Mouse (Mus musculus): Measurements from ENCODE around the gene Tjp1. TPM values are rescaled to one million over a fixed set of nuclear protein-coding genes. Genes with fewer than 3 reads are reported as not detected.

Tjp1 gene
- total and polyA plus RNA-seq, 2 experiments from 2014 or later: 15.0 to 33.9 TPM

DNA sequence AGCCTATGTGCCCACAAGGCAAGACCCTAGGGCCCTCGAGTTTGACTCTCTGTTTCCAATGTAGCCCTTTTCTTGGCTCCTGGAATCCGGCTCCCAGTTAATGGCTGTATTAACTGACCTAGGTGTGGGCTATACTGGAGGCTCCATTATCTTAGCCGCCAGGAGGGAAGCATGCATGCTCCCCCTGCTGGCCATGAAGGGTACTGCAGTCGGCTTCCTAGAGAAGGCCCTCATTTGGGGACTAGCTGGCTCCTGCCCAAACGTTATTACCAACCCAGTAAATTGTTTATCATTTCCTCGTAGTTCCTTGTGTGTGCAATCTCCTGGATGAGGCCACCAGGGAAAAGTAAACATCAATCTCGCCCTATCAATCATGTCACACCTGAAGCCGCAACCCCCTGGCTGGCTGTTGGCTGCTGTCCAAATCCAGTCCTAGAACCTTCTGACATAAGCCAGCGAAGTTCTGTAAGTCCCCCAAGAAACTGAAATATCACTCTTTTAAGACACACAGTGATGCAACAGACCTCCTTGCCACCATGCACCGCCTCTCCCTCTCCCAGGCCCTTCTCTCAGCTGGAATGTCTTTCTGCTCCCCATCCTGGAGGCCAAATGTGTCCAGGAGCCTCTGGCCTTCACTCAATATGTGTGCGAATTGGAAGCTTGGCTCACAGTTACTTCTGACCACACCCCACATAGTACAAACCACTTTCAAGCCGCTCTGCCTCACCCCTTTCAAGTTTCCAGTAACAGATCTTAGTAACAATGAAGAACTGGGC, 7.6 kb downstream of the Tjp1 start:
- Histone ChIP-seq H3K4me1 (ENCODE audit: control insufficient read depth, insufficient read depth) (no peaks in the 10 kb centered on the region), H3K4me2 (ENCODE audit: low read depth, low read length) (no peak overlapping the region), H3K27me3 (ENCODE audit: control insufficient read depth, insufficient read depth, low read length) (0 out of 2 replicates have a peak, but pooled peaks cover 1% of the 10 kb centered on the region), H3K4me3 (ENCODE audit: low read depth, low read length) (no peak overlapping the region), H3K27ac (ENCODE audit: low read depth) (no peak overlapping the region), H3K9me3 (replicated peaks; ENCODE audit: control insufficient read depth, low read length) (no peaks in the 10 kb centered on the region), H3K9ac (replicated peaks; ENCODE audit: low read depth, low read length) (no peak overlapping the region), H3K36me3 (replicated peaks; ENCODE audit: control insufficient read depth, insufficient read depth, low read length) (no peaks in the 10 kb centered on the region)
- WGBS: 36% methylated on average over 12 of the region's 12 CpGs
- DNase-seq (ENCODE audit: low spot score) (peak; percentile 26), ATAC-seq (ENCODE audit: insufficient read depth, low read depth) (no peak; the same call in 1 of the 2 replicates)
- TF ChIP-seq EP300 (IDR thresholded peaks at IDR 0.05; ENCODE audit: low read depth) (no peak), CTCF (IDR thresholded peaks at IDR 0.05; ENCODE audit: low read depth) (peak; percentile 93)

DNA sequence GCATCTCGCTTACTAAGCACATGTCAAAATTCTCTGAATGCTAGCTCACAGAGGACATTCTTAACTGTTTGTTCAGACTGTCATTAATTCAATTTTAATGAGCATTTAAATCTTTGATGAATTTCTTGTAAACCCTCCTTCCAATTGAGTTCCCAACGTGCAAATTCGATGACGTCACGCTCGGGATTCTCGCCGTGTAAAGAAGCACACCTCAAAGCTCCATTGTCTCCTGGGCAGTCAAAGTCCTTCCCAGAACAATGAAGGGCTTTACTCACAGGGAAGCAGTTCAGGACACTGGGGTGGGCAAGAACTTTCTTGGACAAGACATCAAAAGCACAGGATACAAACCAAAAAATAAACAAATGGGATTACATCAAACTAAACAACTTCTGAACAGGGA, 10.7 kb downstream of the Tjp1 start:
- no peak for ATAC-seq (ENCODE audit: insufficient read depth, low read depth)
- no peaks in the 10 kb centered on the region for H3K9me3 ChIP-seq (replicated peaks; ENCODE audit: control insufficient read depth, low read length)
- 70% methylated on average over 8 of the region's 8 CpGs for WGBS
- no peak overlapping the region for H3K27ac ChIP-seq (ENCODE audit: low read depth)
- no peak for TF ChIP-seq EP300 (IDR thresholded peaks at IDR 0.05; ENCODE audit: low read depth)
- TF ChIP-seq CTCF (IDR thresholded peaks at IDR 0.05; ENCODE audit: low read depth): no peak
- no peaks in the 10 kb centered on the region for H3K36me3 ChIP-seq (replicated peaks; ENCODE audit: control insufficient read depth, insufficient read depth, low read length)
- DNase-seq (ENCODE audit: low spot score): no peak
- H3K4me2 ChIP-seq (ENCODE audit: low read depth, low read length): no peak overlapping the region
- H3K4me1 ChIP-seq (ENCODE audit: control insufficient read depth, insufficient read depth): no peaks in the 10 kb centered on the region
- no peaks in the 10 kb centered on the region for H3K27me3 ChIP-seq (ENCODE audit: control insufficient read depth, insufficient read depth, low read length)
- H3K4me3 ChIP-seq (ENCODE audit: low read depth, low read length): no peak overlapping the region
- H3K9ac ChIP-seq (replicated peaks; ENCODE audit: low read depth, low read length): no peak overlapping the region

DNA sequence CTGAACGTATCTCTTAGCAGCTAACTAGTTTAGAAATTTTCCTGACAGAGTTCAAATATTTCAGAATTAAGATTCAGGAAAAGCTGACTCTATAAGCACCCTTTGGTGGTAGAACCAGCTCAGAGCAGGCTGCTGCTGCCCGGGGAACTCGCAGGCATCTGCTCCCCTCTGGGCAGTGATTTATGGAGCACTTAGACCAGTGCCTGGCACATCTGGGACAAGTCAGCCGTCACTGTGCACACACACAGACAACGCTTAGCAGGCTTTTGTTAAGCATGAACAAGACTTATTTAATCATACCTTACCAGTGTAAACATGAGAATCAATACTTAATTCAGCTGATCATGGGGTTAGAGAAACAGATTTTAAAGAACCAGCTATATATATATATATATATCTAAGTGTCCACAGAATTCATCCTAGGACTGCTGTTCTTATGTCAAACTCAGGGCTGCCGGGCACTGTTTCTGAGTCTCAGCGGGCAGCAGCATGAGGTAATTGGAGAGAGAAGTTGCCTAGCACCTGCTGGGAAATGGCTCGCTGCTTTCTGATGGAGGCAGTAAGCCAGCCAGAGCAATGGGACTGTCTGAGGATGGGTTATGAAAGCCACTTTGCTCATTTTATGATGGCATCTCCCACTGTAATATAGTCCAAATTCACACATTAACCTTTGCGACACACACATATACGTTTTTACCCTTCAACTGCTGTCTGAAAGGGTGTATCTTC, 14.0 kb downstream of the Tjp1 start:
- ATAC-seq (ENCODE audit: insufficient read depth, low read depth) (no peak), DNase-seq (ENCODE audit: low spot score) (no peak)
- H3K9ac ChIP-seq (replicated peaks; ENCODE audit: low read depth, low read length): no peak overlapping the region
- H3K27me3 ChIP-seq (ENCODE audit: control insufficient read depth, insufficient read depth, low read length): no peaks in the 10 kb centered on the region
- no peaks in the 10 kb centered on the region for H3K9me3 ChIP-seq (replicated peaks; ENCODE audit: control insufficient read depth, low read length)
- no peaks in the 10 kb centered on the region for H3K36me3 ChIP-seq (replicated peaks; ENCODE audit: control insufficient read depth, insufficient read depth, low read length)
- no peak overlapping the region for H3K4me2 ChIP-seq (ENCODE audit: low read depth, low read length)
- WGBS: 57% methylated on average over 10 of the region's 10 CpGs
- no peaks in the 10 kb centered on the region for H3K4me1 ChIP-seq (ENCODE audit: control insufficient read depth, insufficient read depth)
- TF ChIP-seq EP300 (IDR thresholded peaks at IDR 0.05; ENCODE audit: low read depth) (no peak), CTCF (IDR thresholded peaks at IDR 0.05; ENCODE audit: low read depth) (no peak)
- H3K27ac ChIP-seq (ENCODE audit: low read depth): no peak overlapping the region
- no peak overlapping the region for H3K4me3 ChIP-seq (ENCODE audit: low read depth, low read length)

DNA sequence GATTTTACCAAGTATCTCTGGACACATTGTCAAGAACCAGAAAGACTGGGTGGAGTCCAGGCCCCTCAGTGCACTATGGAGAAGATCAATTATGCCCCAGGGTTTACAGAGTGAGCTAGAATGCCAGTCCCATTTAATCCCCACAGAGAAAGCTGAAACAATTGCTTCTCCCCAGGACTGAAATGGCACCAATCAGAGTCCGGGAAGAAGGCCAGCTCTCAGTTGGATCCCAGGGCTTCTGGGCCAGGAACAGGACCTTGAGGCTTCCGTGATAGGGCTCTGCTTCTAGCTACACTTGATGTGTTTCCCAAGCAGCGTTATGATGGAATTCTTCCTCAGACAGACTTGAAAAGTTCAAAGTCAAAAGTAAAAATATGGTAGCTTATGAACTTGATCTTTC, 18.2 kb downstream of the Tjp1 start:
- Histone ChIP-seq H3K27me3 (ENCODE audit: control insufficient read depth, insufficient read depth, low read length) (no peaks in the 10 kb centered on the region), H3K27ac (ENCODE audit: low read depth) (no peak overlapping the region), H3K4me2 (ENCODE audit: low read depth, low read length) (no peak overlapping the region), H3K9me3 (replicated peaks; ENCODE audit: control insufficient read depth, low read length) (no peaks in the 10 kb centered on the region), H3K9ac (replicated peaks; ENCODE audit: low read depth, low read length) (no peak overlapping the region), H3K36me3 (replicated peaks; ENCODE audit: control insufficient read depth, insufficient read depth, low read length) (no peaks in the 10 kb centered on the region), H3K4me3 (ENCODE audit: low read depth, low read length) (no peak overlapping the region), H3K4me1 (ENCODE audit: control insufficient read depth, insufficient read depth) (no peaks in the 10 kb centered on the region)
- no peak for DNase-seq (ENCODE audit: low spot score)
- TF ChIP-seq EP300 (IDR thresholded peaks at IDR 0.05; ENCODE audit: low read depth) (no peak), CTCF (IDR thresholded peaks at IDR 0.05; ENCODE audit: low read depth) (no peak)
- 69% methylated on average over 3 of the region's 3 CpGs for WGBS
- no peak for ATAC-seq (ENCODE audit: insufficient read depth, low read depth)

DNA sequence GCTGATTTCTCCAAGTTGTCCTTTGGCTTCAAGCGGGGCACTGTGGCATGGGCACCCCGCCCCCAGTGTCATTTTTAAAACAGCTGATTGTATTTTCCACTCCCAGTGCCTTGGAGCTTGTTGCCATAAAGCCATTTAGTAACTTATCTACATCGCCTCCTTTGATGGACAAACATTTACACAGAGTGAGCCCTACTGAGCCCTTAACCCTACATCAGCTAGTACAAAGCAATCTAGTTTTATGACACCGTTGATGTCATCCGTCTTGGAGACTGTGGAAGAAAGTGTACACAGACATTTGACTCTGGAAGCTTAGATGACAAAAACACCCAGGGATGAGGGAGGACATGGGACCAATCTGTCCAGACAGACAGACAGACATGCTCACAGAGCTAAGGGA, 20.2 kb downstream of the Tjp1 start:
- Histone ChIP-seq H3K27me3 (ENCODE audit: control insufficient read depth, insufficient read depth, low read length) (no peaks in the 10 kb centered on the region), H3K36me3 (replicated peaks; ENCODE audit: control insufficient read depth, insufficient read depth, low read length) (no peaks in the 10 kb centered on the region), H3K9ac (replicated peaks; ENCODE audit: low read depth, low read length) (no peak overlapping the region), H3K9me3 (replicated peaks; ENCODE audit: control insufficient read depth, low read length) (no peaks in the 10 kb centered on the region), H3K4me2 (ENCODE audit: low read depth, low read length) (no peak overlapping the region), H3K4me1 (ENCODE audit: control insufficient read depth, insufficient read depth) (no peaks in the 10 kb centered on the region), H3K4me3 (ENCODE audit: low read depth, low read length) (no peak overlapping the region), H3K27ac (ENCODE audit: low read depth) (no peak overlapping the region)
- ATAC-seq (ENCODE audit: insufficient read depth, low read depth) (no peak), DNase-seq (ENCODE audit: low spot score) (no peak)
- WGBS: 80% methylated on average over 5 of the region's 5 CpGs
- TF ChIP-seq EP300 (IDR thresholded peaks at IDR 0.05; ENCODE audit: low read depth) (no peak), CTCF (IDR thresholded peaks at IDR 0.05; ENCODE audit: low read depth) (no peak)
